Mouse (Mus musculus): ENCODE data around the gene Liph. TPM values are rescaled to one million over a fixed set of nuclear protein-coding genes. Genes with fewer than 3 reads are reported as not detected.

Gene Liph
- polyA plus RNA-seq, 1 experiment, result 1.9 TPM

DNA sequence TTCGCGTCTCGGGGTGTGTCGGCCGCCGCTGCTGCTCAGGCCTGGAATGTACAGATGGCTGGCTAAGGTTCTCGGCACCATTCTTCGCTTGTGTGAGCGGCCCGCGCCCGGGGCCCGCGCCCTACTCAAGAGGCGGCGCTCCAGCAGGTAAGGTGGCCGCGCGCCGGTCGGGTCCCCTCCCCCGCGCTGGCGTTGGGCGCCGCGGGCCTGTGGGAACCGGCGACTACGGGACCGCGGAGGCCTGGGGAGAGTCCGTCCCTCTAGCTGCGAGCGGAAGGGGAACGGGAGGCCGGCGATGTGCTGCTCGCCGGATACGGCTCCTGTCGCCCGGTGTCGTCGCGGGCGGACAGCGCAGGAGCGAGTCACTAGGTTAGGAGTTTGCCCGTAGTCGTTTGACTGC is 14.1 kb upstream of the Liph start:
- DNase-seq, result no peak
- H3K36me3 ChIP-seq (ENCODE audit: control insufficient read depth, insufficient read depth, low read length), result peaks cover 3% of the 10 kb centered on the region; the same call in 1 of the 2 replicates
- peak overlapping the region; percentile 98 for H3K4me3 ChIP-seq (ENCODE audit: control insufficient read depth, insufficient read depth, low read length)
- WGBS, result under 1% methylated on average over 51 of the region's 51 CpGs
- H3K27me3 ChIP-seq (ENCODE audit: control insufficient read depth, insufficient read depth, low read length), result no peaks in the 10 kb centered on the region
- H3K4me1 ChIP-seq (replicated peaks; ENCODE audit: control insufficient read depth, insufficient read depth, low read length), result peaks cover 5% of the 10 kb centered on the region
- H3K27ac ChIP-seq (ENCODE audit: control insufficient read depth, insufficient read depth, low read length), result no peak overlapping the region
- TF ChIP-seq POLR2A (IDR thresholded peaks at IDR 0.05; ENCODE audit: control insufficient read depth, extremely low read depth, insufficient read depth, low read length, poor library complexity) (no peak), CTCF (IDR thresholded peaks at IDR 0.05; ENCODE audit: borderline replicate concordance, control insufficient read depth, extremely low read depth, insufficient read depth, low read length, poor library complexity) (no peak)

- peak; percentile 47 for TF ChIP-seq CTCF (IDR thresholded peaks at IDR 0.05; ENCODE audit: borderline replicate concordance, control insufficient read depth, extremely low read depth, insufficient read depth, low read length, poor library complexity)
- TF ChIP-seq POLR2A (IDR thresholded peaks at IDR 0.05; ENCODE audit: control insufficient read depth, extremely low read depth, insufficient read depth, low read length, poor library complexity), result peak; percentile 62; the same call in 1 of the 2 replicates
- H3K4me1 ChIP-seq (replicated peaks; ENCODE audit: control insufficient read depth, insufficient read depth, low read length), result peaks cover 5% of the 10 kb centered on the region
- peak; percentile 100 for DNase-seq
- no peak within 1 kb of the TSS for H3K27ac ChIP-seq (ENCODE audit: control insufficient read depth, insufficient read depth, low read length)
- under 1% methylated on average over 42 of the region's 45 CpGs for WGBS
- no peaks in the 10 kb centered on the region for H3K27me3 ChIP-seq (ENCODE audit: control insufficient read depth, insufficient read depth, low read length)
- H3K4me3 ChIP-seq (ENCODE audit: control insufficient read depth, insufficient read depth, low read length), result peak within 1 kb of the TSS; percentile 98
- H3K36me3 ChIP-seq (ENCODE audit: control insufficient read depth, insufficient read depth, low read length), result peaks cover 3% of the 10 kb centered on the region; the same call in 1 of the 2 replicates
These were observed 13.7 kb upstream of the Liph start, which contains the start of gene Senp2 for GRCm38 (mm10) chr16:22009099-22009584. Senp2 (plus strand) TSS chr16:22009484.

- DNase-seq, result no peak
- Histone ChIP-seq H3K4me3 (ENCODE audit: control insufficient read depth, insufficient read depth, low read length) (no peak overlapping the region), H3K4me1 (replicated peaks; ENCODE audit: control insufficient read depth, insufficient read depth, low read length) (no peaks in the 10 kb centered on the region), H3K27ac (ENCODE audit: control insufficient read depth, insufficient read depth, low read length) (no peak overlapping the region), H3K36me3 (ENCODE audit: control insufficient read depth, insufficient read depth, low read length) (no peaks in the 10 kb centered on the region), H3K27me3 (ENCODE audit: control insufficient read depth, insufficient read depth, low read length) (no peaks in the 10 kb centered on the region)
- WGBS, result 80% methylated on average over 3 of the region's 3 CpGs
- no peak for TF ChIP-seq POLR2A (IDR thresholded peaks at IDR 0.05; ENCODE audit: control insufficient read depth, extremely low read depth, insufficient read depth, low read length, poor library complexity)
- TF ChIP-seq CTCF (IDR thresholded peaks at IDR 0.05; ENCODE audit: borderline replicate concordance, control insufficient read depth, extremely low read depth, insufficient read depth, low read length, poor library complexity), result no peak
These were observed 6.1 kb upstream of the Liph start for GRCm38 (mm10) chr16:22001606-22002005.

GRCm38 (mm10) chr16:22001172-22001571 is 5.7 kb upstream of the Liph start:
- H3K27me3 ChIP-seq (ENCODE audit: control insufficient read depth, insufficient read depth, low read length), result no peaks in the 10 kb centered on the region
- 87% methylated on average over 4 of the region's 4 CpGs for WGBS
- no peaks in the 10 kb centered on the region for H3K4me1 ChIP-seq (replicated peaks; ENCODE audit: control insufficient read depth, insufficient read depth, low read length)
- TF ChIP-seq POLR2A (IDR thresholded peaks at IDR 0.05; ENCODE audit: control insufficient read depth, extremely low read depth, insufficient read depth, low read length, poor library complexity), result no peak
- TF ChIP-seq CTCF (IDR thresholded peaks at IDR 0.05; ENCODE audit: borderline replicate concordance, control insufficient read depth, extremely low read depth, insufficient read depth, low read length, poor library complexity), result no peak
- H3K27ac ChIP-seq (ENCODE audit: control insufficient read depth, insufficient read depth, low read length), result no peak overlapping the region
- no peaks in the 10 kb centered on the region for H3K36me3 ChIP-seq (ENCODE audit: control insufficient read depth, insufficient read depth, low read length)
- no peak overlapping the region for H3K4me3 ChIP-seq (ENCODE audit: control insufficient read depth, insufficient read depth, low read length)
- DNase-seq, result no peak

GRCm38 (mm10) chr16:21999941-22000690 is 4.7 kb upstream of the Liph start:
- WGBS, result 93% methylated on average over 4 of the region's 4 CpGs
- Histone ChIP-seq H3K36me3 (ENCODE audit: control insufficient read depth, insufficient read depth, low read length) (no peaks in the 10 kb centered on the region), H3K4me3 (ENCODE audit: control insufficient read depth, insufficient read depth, low read length) (no peak overlapping the region), H3K27me3 (ENCODE audit: control insufficient read depth, insufficient read depth, low read length) (no peaks in the 10 kb centered on the region; the same call in 1 of the 2 replicates), H3K27ac (ENCODE audit: control insufficient read depth, insufficient read depth, low read length) (no peak overlapping the region), H3K4me1 (replicated peaks; ENCODE audit: control insufficient read depth, insufficient read depth, low read length) (peaks cover 3% of the 10 kb centered on the region; the same call in 1 of the 2 replicates)
- TF ChIP-seq POLR2A (IDR thresholded peaks at IDR 0.05; ENCODE audit: control insufficient read depth, extremely low read depth, insufficient read depth, low read length, poor library complexity), result no peak
- TF ChIP-seq CTCF (IDR thresholded peaks at IDR 0.05; ENCODE audit: borderline replicate concordance, control insufficient read depth, extremely low read depth, insufficient read depth, low read length, poor library complexity), result no peak
- no peak for DNase-seq

DNA sequence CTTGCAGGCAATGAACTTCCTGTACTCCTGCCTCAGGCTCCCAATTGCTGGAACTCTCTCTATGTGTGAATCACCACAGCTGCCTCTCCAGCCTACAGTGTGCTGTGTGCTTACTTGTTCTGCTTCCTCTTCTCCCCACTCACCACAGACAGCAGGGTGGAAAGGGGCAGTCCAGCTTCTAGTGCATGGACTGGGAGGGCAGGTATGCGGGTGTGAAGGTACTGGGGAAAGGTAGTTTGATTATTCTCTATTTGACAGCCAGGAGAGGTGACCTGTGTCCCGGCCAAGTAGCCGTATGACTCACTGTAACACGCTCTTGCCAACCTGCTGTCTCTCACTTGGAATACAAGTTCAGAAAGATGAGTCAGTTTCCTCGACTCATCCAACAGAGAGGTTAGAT is 2.6 kb upstream of the Liph start:
- H3K27me3 ChIP-seq (ENCODE audit: control insufficient read depth, insufficient read depth, low read length), result no peaks in the 10 kb centered on the region; the same call in 1 of the 2 replicates
- TF ChIP-seq POLR2A (IDR thresholded peaks at IDR 0.05; ENCODE audit: control insufficient read depth, extremely low read depth, insufficient read depth, low read length, poor library complexity) (no peak), CTCF (IDR thresholded peaks at IDR 0.05; ENCODE audit: borderline replicate concordance, control insufficient read depth, extremely low read depth, insufficient read depth, low read length, poor library complexity) (no peak)
- H3K27ac ChIP-seq (ENCODE audit: control insufficient read depth, insufficient read depth, low read length), result no peak overlapping the region
- 70% methylated on average over 5 of the region's 5 CpGs for WGBS
- H3K4me1 ChIP-seq (replicated peaks; ENCODE audit: control insufficient read depth, insufficient read depth, low read length), result peaks cover 3% of the 10 kb centered on the region; the same call in 1 of the 2 replicates
- no peak overlapping the region for H3K4me3 ChIP-seq (ENCODE audit: control insufficient read depth, insufficient read depth, low read length)
- no peaks in the 10 kb centered on the region for H3K36me3 ChIP-seq (ENCODE audit: control insufficient read depth, insufficient read depth, low read length)
- DNase-seq, result no peak
